24 mouse cellular contexts compared by ENCODE assay signal in the genomic region with DNA sequence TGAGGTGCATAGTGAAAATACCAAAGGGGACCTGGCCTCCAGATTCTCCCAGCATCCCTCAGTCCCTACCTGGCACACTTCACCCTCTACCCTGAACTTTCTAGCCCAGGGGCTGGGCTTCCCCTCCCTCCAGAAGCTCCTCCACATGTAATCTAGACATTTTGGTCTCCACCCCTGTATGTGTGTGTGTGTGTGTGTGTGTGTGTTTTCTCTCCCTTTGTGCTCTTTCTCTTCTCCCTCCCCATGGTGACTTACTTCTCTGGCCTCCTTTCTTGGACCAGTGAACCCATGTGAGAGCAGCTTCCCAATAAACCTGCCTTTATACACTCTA. TPM values are rescaled to one million over a fixed set of nuclear protein-coding genes. Genes with fewer than 3 reads are reported as not detected.
DNase-seq lines count a peak whose midpoint lies in the region; ATAC-seq and TF ChIP-seq lines count a peak whose summit lies in the region.
"Had no signal": no experiment of that assay in that cellular context is flagged by ENCODE, and none has a peak within 500 bp of the region (broad histone marks: within the 10 kb centered on the region; RNA-seq: fewer than 3 reads in every experiment).

No protein-coding gene starts in this region.

- intact Hi-C loops in heart, postnatal 10 days (cut with DNase I): no loop called here
- intact Hi-C loops in gastrocnemius, postnatal 36 days (cut with DNase I): no loop called here

- TF ChIP-seq EP300 in CH12.LX (IDR thresholded peaks at IDR 0.05; ENCODE audit: low read length) (no peak), MEL (IDR thresholded peaks at IDR 0.05; ENCODE audit: low read depth in 1 of 2, low read length in 2 of 2) (no peak)

- in situ Hi-C loops in CH12.LX (cut with MboI; ENCODE audit: low pct_ligation_motif_present, low pct_unique_long_range_greater_than_20kb, low sequenced_read_pairs): loop anchor here (10.0 kb wide), 1 partner anchor 52 kb away; a partner anchor contains a TSS

- H3K4me3 ChIP-seq in heart, embryonic 13.5 days: no peak overlapping the region
- H3K4me3 ChIP-seq in CH12.LX (replicated peaks in 1 of 3; ENCODE audit: low read depth in 2 of 3, low read length in 2 of 3, poor library complexity in 1 of 3): peak overlapping the region in 2 of 3 experiments; percentile 1 to 64
- H3K4me3 ChIP-seq in MEL (ENCODE audit: control insufficient read depth in 1 of 2, insufficient read depth in 1 of 2, low read depth in 2 of 2, low read length in 2 of 2): peak overlapping the region; percentile 37 to 44
- H3K4me3 ChIP-seq in limb, embryonic 12.5 days (replicated peaks): no peak overlapping the region
- H3K4me3 ChIP-seq: forebrain, embryonic 12.5 days; gastrocnemius, adult 2 months; layer of hippocampus, adult 2 months; lung, embryonic 15.5 days had no signal

- TF ChIP-seq POLR2A in CH12.LX (IDR thresholded peaks at IDR 0.05; ENCODE audit: low read depth, low read length) (no peak), MEL (IDR thresholded peaks at IDR 0.05; ENCODE audit: control insufficient read depth in 1 of 2, insufficient read depth in 1 of 2, low read depth in 1 of 2, low read length in 2 of 2, poor library complexity in 1 of 2) (no peak)

- TF ChIP-seq CTCF in CH12.LX (conservative IDR thresholded peaks at IDR 0.05 in 1 of 2, IDR thresholded peaks at IDR 0.05 in 1 of 2; ENCODE audit: low read depth in 2 of 2, low read length in 2 of 2): no peak
- TF ChIP-seq CTCF in MEL (IDR thresholded peaks at IDR 0.05 in 2 of 3, conservative IDR thresholded peaks at IDR 0.05 in 1 of 3; ENCODE audit: control insufficient read depth in 1 of 3, insufficient read depth in 1 of 3, low read depth in 2 of 3, low read length in 3 of 3, poor library complexity in 1 of 3, severe bottlenecking in 1 of 3): no peak

- H3K79me2 ChIP-seq in CH12.LX (replicated peaks; ENCODE audit: control insufficient read depth, extremely low read depth, insufficient read depth, poor library complexity, severe bottlenecking) (no peaks in the 10 kb centered on the region), MEL (ENCODE audit: control insufficient read depth, insufficient read depth, low read length, poor library complexity) (no peaks in the 10 kb centered on the region; the same call in 1 of the 2 replicates)

- peaks cover 13% of the 10 kb centered on the region for H3K4me1 ChIP-seq in heart, embryonic 13.5 days
- H3K4me1 ChIP-seq in CH12.LX (ENCODE audit: control insufficient read depth in 1 of 2, insufficient read depth in 2 of 2) (peaks cover 16 to 40% of the 10 kb centered on the region in 2 experiments; a peak in 3 of 4 replicates), MEL (ENCODE audit: control insufficient read depth in 1 of 2, insufficient read depth in 2 of 2, low read length in 2 of 2) (peaks cover 7 to 15% of the 10 kb centered on the region in 2 experiments)
- no peaks in the 10 kb centered on the region; the same call in 1 of the 2 replicates for H3K4me1 ChIP-seq in limb, embryonic 12.5 days (replicated peaks)
- H3K4me1 ChIP-seq: lung, embryonic 15.5 days had no signal

- no peak; the same call in 1 of the 2 replicates for ATAC-seq in heart, embryonic 13.5 days (ENCODE audit: extremely low read depth, insufficient number of reproducible peaks, low FRiP score, low TSS enrichment)
- no peak for ATAC-seq in limb, embryonic 12.5 days (ENCODE audit: insufficient number of reproducible peaks, insufficient read depth, low FRiP score, low TSS enrichment, low read depth)
- ATAC-seq: Patski had no signal

- peak overlapping the region; percentile 64 for H3K27ac ChIP-seq in heart, embryonic 13.5 days (replicated peaks)
- H3K27ac ChIP-seq in CH12.LX (ENCODE audit: insufficient read depth, low read depth) (peak overlapping the region; percentile 23; the same call in 1 of the 2 replicates), MEL (ENCODE audit: control insufficient read depth, low read depth, low read length) (peak overlapping the region; percentile 97)
- 0 out of 2 replicates have a peak overlapping the region, but pooled peaks have one; percentile 56 for H3K27ac ChIP-seq in limb, embryonic 12.5 days
- H3K27ac ChIP-seq: gastrocnemius, adult 2 months; hindbrain, postnatal 0 days; layer of hippocampus, adult 2 months; lung, embryonic 15.5 days had no signal

- H3K9ac ChIP-seq in heart, embryonic 13.5 days: no peak overlapping the region
- H3K9ac ChIP-seq in CH12.LX (ENCODE audit: insufficient read depth, low read depth) (no peak overlapping the region), MEL (ENCODE audit: control insufficient read depth, low read depth, low read length, poor library complexity, severe bottlenecking) (peak overlapping the region; percentile 73)
- H3K9ac ChIP-seq in limb, embryonic 12.5 days (replicated peaks): no peak overlapping the region
- H3K9ac ChIP-seq: forebrain, embryonic 12.5 days; lung, embryonic 15.5 days had no signal

- TF ChIP-seq RAD21 in CH12.LX (IDR thresholded peaks at IDR 0.05; ENCODE audit: low read depth, low read length) (no peak), MEL (IDR thresholded peaks at IDR 0.05; ENCODE audit: low read depth, low read length) (no peak)

- no peaks in the 10 kb centered on the region for H3K27me3 ChIP-seq in heart, embryonic 13.5 days (replicated peaks)
- H3K27me3 ChIP-seq in CH12.LX (replicated peaks) (no peaks in the 10 kb centered on the region), MEL (ENCODE audit: control insufficient read depth in 1 of 2, insufficient read depth in 2 of 2, low read length in 2 of 2) (no peaks in the 10 kb centered on the region)
- H3K27me3 ChIP-seq in limb, embryonic 12.5 days: no peaks in the 10 kb centered on the region
- H3K27me3 ChIP-seq: forebrain, embryonic 12.5 days; lung, embryonic 15.5 days; megakaryocyte, embryonic 14.5 days; Patski had no signal

- H3K36me3 ChIP-seq in heart, embryonic 13.5 days: no peaks in the 10 kb centered on the region
- H3K36me3 ChIP-seq in CH12.LX (replicated peaks in 1 of 2; ENCODE audit: control insufficient read depth in 1 of 2, insufficient read depth in 1 of 2, low read length in 1 of 2) (no peaks in the 10 kb centered on the region), MEL (ENCODE audit: control insufficient read depth in 1 of 2, insufficient read depth in 2 of 2, low read length in 2 of 2) (peaks cover 0 to 15% of the 10 kb centered on the region in 2 experiments; a peak in 2 of 4 replicates)
- H3K36me3 ChIP-seq in limb, embryonic 12.5 days: no peaks in the 10 kb centered on the region
- H3K36me3 ChIP-seq: forebrain, embryonic 12.5 days; lung, embryonic 15.5 days had no signal

- no peak for DNase-seq in heart, postnatal 10 days
- no peak for DNase-seq in CH12.LX (ENCODE audit: extremely low read depth)
- no peak for DNase-seq in MEL (ENCODE audit: low read depth, low spot score)
- no peak for DNase-seq in ovary, postnatal 10 days (ENCODE audit: low spot score)
- no peak for DNase-seq in gastrocnemius, postnatal 36 days
- DNase-seq in urinary bladder, postnatal 14 days (ENCODE audit: low spot score): no peak
- DNase-seq: cerebellum, postnatal 10 days; gastrocnemius, adult 2 months; right cerebral cortex, adult 18-20 months had no signal

- H3K9me3 ChIP-seq in heart, embryonic 13.5 days: no peaks in the 10 kb centered on the region
- H3K9me3 ChIP-seq in CH12.LX (replicated peaks; ENCODE audit: low read length): no peaks in the 10 kb centered on the region
- no peaks in the 10 kb centered on the region for H3K9me3 ChIP-seq in MEL (replicated peaks; ENCODE audit: insufficient read depth, low read length)
- no peaks in the 10 kb centered on the region for H3K9me3 ChIP-seq in limb, embryonic 12.5 days
- H3K9me3 ChIP-seq: forebrain, embryonic 12.5 days; lung, embryonic 15.5 days; megakaryocyte, embryonic 14.5 days had no signal

- no peak overlapping the region for H3K4me2 ChIP-seq in heart, embryonic 13.5 days
- H3K4me2 ChIP-seq in CH12.LX (ENCODE audit: insufficient read depth, low read depth, poor library complexity, severe bottlenecking): peak overlapping the region; percentile 14
- no peak overlapping the region for H3K4me2 ChIP-seq in limb, embryonic 12.5 days
- H3K4me2 ChIP-seq: forebrain, embryonic 12.5 days; lung, embryonic 15.5 days had no signal

- dilution Hi-C loops in CH12.LX (cut with MboI; ENCODE audit: extremely low pct_ligation_motif_present, extremely low pct_unique_long_range_greater_than_20kb, low sequenced_read_pairs): no loop called here

RNA-seq across cellular contexts. Expression of a gene that starts 8.8 kb away (rescaled TPM):
- polyA plus RNA-seq in heart, embryonic 13.5 days (2015; fragmentation: Nextera tagmentation; extraction: Ambion mirVana): 10.6 and 11.8 TPM in 2 replicates
- total RNA-seq in heart, postnatal 10 days (2021): 1 to 10 TPM in 1 of 2 experiments, not detected in 1; 2.3 TPM
- 1.3 and 1.4 TPM in 2 replicates for total RNA-seq in CH12.LX (2012; rRNA removed)
- 19.9 and 25.1 TPM in 2 replicates for total RNA-seq in CH12.LX (2014; rRNA removed)
- polyA plus RNA-seq in CH12.LX (2012; ENCODE audit: insufficient read length, low read depth): 4.7 and 10.2 TPM in 2 replicates
- total RNA-seq in MEL (2012; rRNA removed): 0.54 TPM in 1 of 2 replicates, not detected in the other
- polyA plus RNA-seq in MEL (2012; ENCODE audit: insufficient read depth in 1 of 2, insufficient read length in 2 of 2, low read depth in 1 of 2, low replicate concordance in 2 of 2, missing spikeins in 1 of 2): under 1 TPM in 1 of 2 experiments, not detected in 1; 0.95 TPM
- polyA plus RNA-seq in limb, embryonic 12.5 days (2016; fragmentation: Nextera tagmentation; extraction: Ambion mirVana): 14.2 and 22.2 TPM in 2 replicates
- total RNA-seq in gastrocnemius, postnatal 36 days (2021): not detected
- total RNA-seq: gastrocnemius, adult 2 months; left cerebral cortex, postnatal 14 days had no signal

RNA-seq across cellular contexts. Expression of a gene that starts 16.5 kb away (rescaled TPM):
- polyA plus RNA-seq in heart, embryonic 13.5 days (2015; fragmentation: Nextera tagmentation; extraction: Ambion mirVana): not detected in 2 replicates
- total RNA-seq in heart, postnatal 10 days (2021): not detected
- total RNA-seq in CH12.LX (2012; rRNA removed) (not detected in 2 replicates), CH12.LX (2014; rRNA removed) (not detected in 2 replicates), MEL (2012; rRNA removed) (not detected in 2 replicates)
- polyA plus RNA-seq in CH12.LX (2012; ENCODE audit: insufficient read length, low read depth) (not detected in 2 replicates), MEL (2012; ENCODE audit: insufficient read depth in 1 of 2, insufficient read length in 2 of 2, low read depth in 1 of 2, low replicate concordance in 2 of 2, missing spikeins in 1 of 2) (not detected)
- polyA plus RNA-seq in limb, embryonic 12.5 days (2016; fragmentation: Nextera tagmentation; extraction: Ambion mirVana): not detected in 2 replicates
- not detected for total RNA-seq in gastrocnemius, postnatal 36 days (2021)
- total RNA-seq: gastrocnemius, adult 2 months; hindbrain, postnatal 0 days; layer of hippocampus, adult 2 months; left cerebral cortex, postnatal 14 days; neutrophil, adult 5-6 weeks had no signal
- polyA plus RNA-seq: C2C12; embryonic facial prominence, embryonic 11.5 days; forebrain, embryonic 12.5 days; heart, embryonic 16.5 days; hindbrain, postnatal 0 days; kidney, embryonic 14.5 days; lung, embryonic 15.5 days; urinary bladder, adult 2 months had no signal

RNA-seq across cellular contexts. Expression of a gene that starts 16.7 kb away (rescaled TPM):
- 0.08 TPM in 1 of 2 replicates, not detected in the other for polyA plus RNA-seq in heart, embryonic 13.5 days (2015; fragmentation: Nextera tagmentation; extraction: Ambion mirVana)
- not detected for total RNA-seq in heart, postnatal 10 days (2021)
- not detected in 2 replicates for total RNA-seq in CH12.LX (2012; rRNA removed)
- not detected in 2 replicates for total RNA-seq in CH12.LX (2014; rRNA removed)
- polyA plus RNA-seq in CH12.LX (2012; ENCODE audit: insufficient read length, low read depth): not detected in 2 replicates
- not detected in 2 replicates for total RNA-seq in MEL (2012; rRNA removed)
- not detected for polyA plus RNA-seq in MEL (2012; ENCODE audit: insufficient read depth in 1 of 2, insufficient read length in 2 of 2, low read depth in 1 of 2, low replicate concordance in 2 of 2, missing spikeins in 1 of 2)
- not detected in 2 replicates for polyA plus RNA-seq in limb, embryonic 12.5 days (2016; fragmentation: Nextera tagmentation; extraction: Ambion mirVana)
- not detected for total RNA-seq in gastrocnemius, postnatal 36 days (2021)
- total RNA-seq: gastrocnemius, adult 2 months; hindbrain, postnatal 0 days; layer of hippocampus, adult 2 months; left cerebral cortex, postnatal 14 days; neutrophil, adult 5-6 weeks had no signal
- polyA plus RNA-seq: C2C12; embryonic facial prominence, embryonic 11.5 days; forebrain, embryonic 12.5 days; heart, embryonic 16.5 days; kidney, embryonic 14.5 days; lung, embryonic 15.5 days; Patski; urinary bladder, adult 2 months had no signal

RNA-seq across cellular contexts. Expression of a gene that starts 31.0 kb away (rescaled TPM):
- 1,220 and 1,401 TPM in 2 replicates for polyA plus RNA-seq in heart, embryonic 13.5 days (2015; fragmentation: Nextera tagmentation; extraction: Ambion mirVana)
- total RNA-seq in heart, postnatal 10 days (2021): 100 to 1,000 TPM; 752 to 777 TPM
- 4,140 and 4,169 TPM in 2 replicates for total RNA-seq in CH12.LX (2012; rRNA removed)
- total RNA-seq in CH12.LX (2014; rRNA removed): 2,094 and 2,149 TPM in 2 replicates
- polyA plus RNA-seq in CH12.LX (2012; ENCODE audit: insufficient read length, low read depth): 1,720 and 1,739 TPM in 2 replicates
- 3,168 and 3,580 TPM in 2 replicates for total RNA-seq in MEL (2012; rRNA removed)
- 1,000 to 10,000 TPM in 1 of 2 experiments, not detected in 1; 2,454 TPM for polyA plus RNA-seq in MEL (2012; ENCODE audit: insufficient read depth in 1 of 2, insufficient read length in 2 of 2, low read depth in 1 of 2, low replicate concordance in 2 of 2, missing spikeins in 1 of 2)
- polyA plus RNA-seq in limb, embryonic 12.5 days (2016; fragmentation: Nextera tagmentation; extraction: Ambion mirVana): 2,324 and 2,343 TPM in 2 replicates
- total RNA-seq in gastrocnemius, postnatal 36 days (2021): 100 to 1,000 TPM; 283 to 298 TPM

RNA-seq across cellular contexts. Expression of a gene that starts 44.0 kb away (rescaled TPM):
- 0.25 and 0.39 TPM in 2 replicates for polyA plus RNA-seq in heart, embryonic 13.5 days (2015; fragmentation: Nextera tagmentation; extraction: Ambion mirVana)
- 1 to 10 TPM; 1.3 to 1.8 TPM for total RNA-seq in heart, postnatal 10 days (2021)
- 71.3 and 75.2 TPM in 2 replicates for total RNA-seq in CH12.LX (2012; rRNA removed)
- total RNA-seq in CH12.LX (2014; rRNA removed): 46.6 and 51.8 TPM in 2 replicates
- 313 and 422 TPM in 2 replicates for polyA plus RNA-seq in CH12.LX (2012; ENCODE audit: insufficient read length, low read depth)
- 0.13 and 0.23 TPM in 2 replicates for total RNA-seq in MEL (2012; rRNA removed)
- polyA plus RNA-seq in MEL (2012; ENCODE audit: insufficient read depth in 1 of 2, insufficient read length in 2 of 2, low read depth in 1 of 2, low replicate concordance in 2 of 2, missing spikeins in 1 of 2): under 1 TPM in 1 of 2 experiments, not detected in 1; 0.61 TPM
- 0.51 and 0.86 TPM in 2 replicates for polyA plus RNA-seq in limb, embryonic 12.5 days (2016; fragmentation: Nextera tagmentation; extraction: Ambion mirVana)
- under 1 TPM in 1 of 2 experiments, not detected in 1; 0.23 TPM for total RNA-seq in gastrocnemius, postnatal 36 days (2021)
- total RNA-seq: gastrocnemius, adult 2 months; layer of hippocampus, adult 2 months had no signal
- polyA plus RNA-seq: Patski had no signal

Comparison
In these comparisons a context has a peak if more than half of its experiments do, and no peak if none do; other contexts are left out.
1. H3K27ac ChIP-seq: peak in every context shown above with its lines; median percentile 97 in MEL; 64 in heart, embryonic 13.5 days; 56 in limb, embryonic 12.5 days; 23 in CH12.LX.
2. H3K4me3 ChIP-seq: peak in CH12.LX (2 of 3) and MEL (2 of 2); none in heart, embryonic 13.5 days (single experiment) and limb, embryonic 12.5 days (single experiment).